Mouse (Mus musculus) intestine, embryonic 16.5 days (tissue): ENCODE results near the gene Pgm2l1. TPM values are rescaled to one million over a fixed set of nuclear protein-coding genes. Genes with fewer than 3 reads are reported as not detected.

Experiments used
- ATAC-seq: fragments of 200-750 bp; cut with Nextera tagmentation; 2 replicates; pipeline ENCODE4 v1.8.0; 2017; ENCODE audit warnings: moderate TSS enrichment, moderate library complexity
- H3K27ac ChIP-seq: fragments of 300-500 bp; sonication (generic); 2 replicates; pipeline ENCODE4 v1.5.1; 2014; ENCODE audit warnings: mild to moderate bottlenecking, low read length
- H3K27me3 ChIP-seq: fragments of 300-500 bp; sonication (generic); replicated peaks from 2 replicates; pipeline ENCODE4 v1.6.1; 2014; ENCODE audit warnings: low read length, control low read depth, mixed read lengths; ENCODE audit not compliant: control insufficient read depth, insufficient read depth
- H3K36me3 ChIP-seq: fragments of 300-500 bp; sonication (generic); 2 replicates; pipeline ENCODE4 v1.6.1; 2014; ENCODE audit warnings: low read length, control low read depth; ENCODE audit not compliant: control insufficient read depth, insufficient read depth
- H3K4me1 ChIP-seq: fragments of 300-500 bp; sonication (generic); 2 replicates; pipeline ENCODE4 v1.6.1; 2014; ENCODE audit warnings: low read length, control low read depth, mixed read lengths; ENCODE audit not compliant: control insufficient read depth, insufficient read depth
- H3K4me2 ChIP-seq: fragments of 300-500 bp; sonication (generic); 2 replicates; pipeline ENCODE4 v1.6.1; 2014; ENCODE audit warnings: low read depth, low read length, control low read depth
- H3K4me3 ChIP-seq: fragments of 300-500 bp; sonication (generic); 2 replicates; pipeline ENCODE4 v1.5.1; 2014; ENCODE audit warnings: mild to moderate bottlenecking, low read length
- H3K9ac ChIP-seq: fragments of 300-500 bp; sonication (generic); 2 replicates; pipeline ENCODE4 v1.6.1; 2014; ENCODE audit warnings: low read depth, low read length
- H3K9me3 ChIP-seq: fragments of 300-500 bp; sonication (generic); 2 replicates; pipeline ENCODE4 v1.6.1; 2016; ENCODE audit warnings: low read length, control low read depth; ENCODE audit not compliant: control insufficient read depth
- WGBS: fragments of 180-500 bp; shearing (Covaris S2); extraction: QIAGEN DNeasy Blood & Tissue Kit; methylation state at CpG from one replicate; pipeline ENCODE4 v1.1.7; 2014; 5-methylcytosine and 5-hydroxymethylcytosine counted together
- polyA plus RNA-seq: library from polyadenylated mRNA; unstranded; fragments of >200 nt; fragmentation: Nextera tagmentation; extraction: Ambion mirVana; gene quantifications from 2 replicates; pipeline ENCODE4 v1.2.1, GENCODE M21; 2015

The Pgm2l1 gene
- polyA plus RNA-seq, 1 experiment from 2014 or later: 2.0 TPM

- no peak overlapping the region for H3K9ac ChIP-seq
- no peaks in the 10 kb centered on the region; the same call in 1 of the 2 replicates for H3K4me1 ChIP-seq
- peaks cover 3% of the 10 kb centered on the region; the same call in 1 of the 2 replicates for H3K27me3 ChIP-seq
- H3K36me3 ChIP-seq: no peaks in the 10 kb centered on the region
- 60% methylated on average over 3 of the region's 3 CpGs for WGBS
- no peak overlapping the region for H3K4me3 ChIP-seq
- H3K27ac ChIP-seq: no peak overlapping the region
- no peak overlapping the region for H3K4me2 ChIP-seq
- no peak for ATAC-seq
- H3K9me3 ChIP-seq: no peaks in the 10 kb centered on the region
These were observed 96.5 kb downstream of the Pgm2l1 start for GRCm38 (mm10) chr7:100323721-100324120.

- Histone ChIP-seq H3K4me3 (no peak overlapping the region), H3K27ac (no peak overlapping the region), H3K4me1 (no peaks in the 10 kb centered on the region; the same call in 1 of the 2 replicates), H3K36me3 (no peaks in the 10 kb centered on the region), H3K9ac (no peak overlapping the region), H3K27me3 (peaks cover 3% of the 10 kb centered on the region; the same call in 1 of the 2 replicates), H3K9me3 (no peaks in the 10 kb centered on the region), H3K4me2 (no peak overlapping the region)
- WGBS: 80% methylated on average over 6 of the region's 6 CpGs
- ATAC-seq: no peak
These were observed 98.3 kb downstream of the Pgm2l1 start for GRCm38 (mm10) chr7:100325482-100325881.

GRCm38 (mm10) chr7:100327514-100327913 lies 100.3 kb downstream of the Pgm2l1 start:
- H3K9me3 ChIP-seq: no peaks in the 10 kb centered on the region
- ATAC-seq: no peak
- no peaks in the 10 kb centered on the region for H3K36me3 ChIP-seq
- no peak overlapping the region for H3K4me3 ChIP-seq
- H3K27me3 ChIP-seq: peaks cover 3% of the 10 kb centered on the region; the same call in 1 of the 2 replicates
- H3K4me2 ChIP-seq: no peak overlapping the region
- no peaks in the 10 kb centered on the region; the same call in 1 of the 2 replicates for H3K4me1 ChIP-seq
- no peak overlapping the region for H3K27ac ChIP-seq
- H3K9ac ChIP-seq: no peak overlapping the region
- WGBS: 82% methylated on average over 7 of the region's 7 CpGs

Other genes with a start within 250 kb of the Pgm2l1 start
- gene Rnf169, start 246.9 kb upstream of the Pgm2l1 start, polyA plus RNA-seq: 2.6 and 3.1 TPM in 2 replicates
- 0.61 and 0.72 TPM in 2 replicates for gene Chrdl2, start 221.2 kb upstream of the Pgm2l1 start, polyA plus RNA-seq
- gene Pold3, start 105.8 kb upstream of the Pgm2l1 start, polyA plus RNA-seq: 41.0 and 45.7 TPM in 2 replicates
- gene Lipt2, start 68.1 kb upstream of the Pgm2l1 start, polyA plus RNA-seq: 15.6 and 16.4 TPM in 2 replicates
- gene Kcne3, start 50.9 kb upstream of the Pgm2l1 start, polyA plus RNA-seq: 57.7 and 66.6 TPM in 2 replicates
- gene P4ha3, start 58.1 kb downstream of the Pgm2l1 start, polyA plus RNA-seq: 3.6 and 3.7 TPM in 2 replicates
- 11.6 and 12.1 TPM in 2 replicates for gene C2cd3, start 144.8 kb downstream of the Pgm2l1 start, polyA plus RNA-seq
- gene Ppme1, start 144.9 kb downstream of the Pgm2l1 start, polyA plus RNA-seq: 47.0 and 52.4 TPM in 2 replicates
- not detected in 2 replicates for gene Ucp3, start 245.6 kb downstream of the Pgm2l1 start, polyA plus RNA-seq